Mouse (Mus musculus): ENCODE data around the gene Immp2l. TPM values are rescaled to one million over a fixed set of nuclear protein-coding genes. Genes with fewer than 3 reads are reported as not detected.
A peak's percentile ranks its signal among the peaks of the same experiment; 100 is the strongest.

The Immp2l gene
- total and polyA plus RNA-seq, 2 experiments: 35.8 to 133 TPM

DNA sequence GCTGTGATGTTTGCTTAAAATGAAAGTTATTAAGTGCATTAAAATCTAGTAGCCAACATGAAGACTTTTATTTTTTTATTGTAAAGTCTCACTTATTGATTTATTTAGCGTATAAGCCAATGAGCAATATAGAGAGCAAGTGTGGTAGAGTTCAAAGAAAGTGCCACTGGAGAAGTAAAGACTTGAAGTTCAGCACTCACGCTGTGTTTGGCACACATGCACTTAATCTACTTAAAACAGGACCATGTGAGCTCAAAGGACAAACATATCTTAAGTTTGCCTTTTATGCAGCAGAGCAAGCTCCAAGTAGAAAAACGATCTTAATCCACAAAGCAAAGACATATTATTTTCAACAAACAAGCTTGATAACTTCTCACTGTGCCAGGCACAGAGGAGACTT, 533.9 kb downstream of the Immp2l start:
- Histone ChIP-seq H3K9ac (ENCODE audit: low read depth, low read length) (no peak overlapping the region), H3K4me1 (ENCODE audit: control insufficient read depth, insufficient read depth, low read length) (no peaks in the 10 kb centered on the region; the same call in 1 of the 2 replicates), H3K36me3 (ENCODE audit: control insufficient read depth, insufficient read depth, low read length) (no peaks in the 10 kb centered on the region), H3K4me3 (ENCODE audit: insufficient read depth, low read depth, low read length) (no peak overlapping the region), H3K79me2 (ENCODE audit: control insufficient read depth, insufficient read depth, low read length) (no peaks in the 10 kb centered on the region), H3K27me3 (ENCODE audit: control insufficient read depth, insufficient read depth, low read length) (no peaks in the 10 kb centered on the region), H3K27ac (replicated peaks; ENCODE audit: insufficient read depth, low read depth, low read length) (no peak overlapping the region)
- TF ChIP-seq CTCF (IDR thresholded peaks at IDR 0.05; ENCODE audit: low read depth, low read length) (no peak), POLR2A (IDR thresholded peaks at IDR 0.05; ENCODE audit: extremely low read depth, insufficient read depth, low read length) (no peak)
- no peak for DNase-seq (ENCODE audit: extremely low read depth, low read depth, low spot score)
- 71% methylated on average over 3 of the region's 3 CpGs for WGBS

DNA sequence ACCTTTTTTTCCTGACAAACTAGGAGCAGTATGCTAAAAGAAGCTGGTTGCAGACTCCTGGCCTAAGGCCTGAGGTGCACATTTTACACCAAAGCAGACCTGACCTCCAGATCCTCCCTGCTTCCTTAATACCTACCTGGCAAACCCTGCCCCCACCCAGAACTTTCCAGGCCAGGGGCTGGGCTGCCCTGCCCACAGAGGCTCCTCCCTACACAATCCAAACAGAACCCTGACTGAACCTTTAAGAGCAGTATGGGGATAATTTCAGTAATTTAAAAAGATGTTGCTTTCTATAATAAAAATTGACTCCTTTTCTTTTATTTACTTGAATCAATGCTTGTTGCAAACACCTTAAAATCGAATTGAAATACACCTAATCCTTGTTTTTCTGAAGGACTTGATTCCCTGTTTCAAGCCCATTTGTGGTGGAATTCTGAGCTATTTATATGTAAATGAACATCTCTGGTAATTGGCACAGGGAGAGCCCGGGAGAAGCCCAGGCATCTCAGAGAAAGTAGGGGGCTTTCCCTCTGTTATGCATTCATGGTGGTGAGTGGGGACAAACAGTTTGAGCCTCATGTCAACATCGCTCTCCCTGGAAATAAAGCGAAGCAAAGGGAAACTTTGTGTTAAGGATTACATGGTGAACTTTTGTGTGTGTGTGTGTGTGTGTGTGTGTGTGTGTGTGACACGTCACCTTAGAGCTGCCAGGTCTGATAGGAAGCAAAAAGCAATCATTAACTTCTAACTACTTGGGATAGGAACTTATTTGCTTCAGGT, 535.3 kb downstream of the Immp2l start:
- Histone ChIP-seq H3K79me2 (ENCODE audit: control insufficient read depth, insufficient read depth, low read length) (no peaks in the 10 kb centered on the region), H3K9ac (ENCODE audit: low read depth, low read length) (no peak overlapping the region), H3K27ac (replicated peaks; ENCODE audit: insufficient read depth, low read depth, low read length) (no peak overlapping the region), H3K27me3 (ENCODE audit: control insufficient read depth, insufficient read depth, low read length) (no peaks in the 10 kb centered on the region), H3K4me1 (ENCODE audit: control insufficient read depth, insufficient read depth, low read length) (no peaks in the 10 kb centered on the region; the same call in 1 of the 2 replicates), H3K4me3 (ENCODE audit: insufficient read depth, low read depth, low read length) (no peak overlapping the region), H3K36me3 (ENCODE audit: control insufficient read depth, insufficient read depth, low read length) (no peaks in the 10 kb centered on the region)
- peak; percentile 15 for DNase-seq (ENCODE audit: extremely low read depth, low read depth, low spot score)
- no peak for TF ChIP-seq CTCF (IDR thresholded peaks at IDR 0.05; ENCODE audit: low read depth, low read length)
- no peak for TF ChIP-seq POLR2A (IDR thresholded peaks at IDR 0.05; ENCODE audit: extremely low read depth, insufficient read depth, low read length)
- WGBS: 58% methylated on average over 5 of the region's 5 CpGs

DNA sequence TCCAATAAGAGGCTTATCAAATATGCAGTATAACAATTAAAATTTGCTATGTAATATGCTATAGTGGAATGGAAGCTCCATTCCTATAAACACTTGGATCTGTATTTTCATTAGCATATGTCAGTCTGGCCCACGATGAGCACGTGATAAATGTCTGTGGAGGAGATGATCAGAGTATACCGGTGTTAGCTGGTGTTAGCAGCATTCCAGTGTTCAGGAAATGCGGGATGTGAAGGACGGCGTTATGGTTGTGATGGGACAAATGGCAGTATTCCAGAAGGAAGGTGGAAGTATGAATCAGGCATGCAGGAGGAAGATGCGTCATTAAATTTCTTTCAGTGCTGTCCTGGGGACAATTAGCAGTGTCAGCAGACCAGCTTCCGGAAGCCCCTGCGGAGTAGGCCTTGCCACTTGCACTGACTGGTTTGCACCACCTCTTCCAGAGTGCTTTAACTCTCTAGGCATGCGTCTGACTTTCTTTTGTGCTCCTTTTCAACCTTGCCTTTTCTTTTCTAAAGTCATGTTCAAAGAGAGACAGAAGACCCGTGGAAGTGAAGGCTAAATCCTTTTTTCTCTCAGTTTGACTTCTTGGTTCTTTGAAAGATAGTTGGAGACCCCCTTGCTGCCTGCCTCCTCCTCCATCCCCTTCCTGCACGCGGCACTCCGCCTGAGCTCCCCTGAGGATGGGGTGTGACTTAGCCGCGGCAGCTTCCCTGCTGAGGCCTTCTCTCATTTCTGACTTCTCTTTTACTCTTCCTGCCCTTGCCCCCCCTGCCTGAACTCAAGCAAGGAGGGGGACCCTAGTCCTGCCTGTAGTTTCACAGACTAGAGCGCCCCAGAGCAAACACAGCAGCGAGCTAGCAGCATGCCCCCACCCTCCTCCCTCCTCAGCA, 541.9 kb downstream of the Immp2l start:
- DNase-seq (ENCODE audit: extremely low read depth, low read depth, low spot score): no peak
- no peak overlapping the region for H3K4me3 ChIP-seq (ENCODE audit: insufficient read depth, low read depth, low read length)
- H3K4me1 ChIP-seq (ENCODE audit: control insufficient read depth, insufficient read depth, low read length): no peaks in the 10 kb centered on the region
- TF ChIP-seq CTCF (IDR thresholded peaks at IDR 0.05; ENCODE audit: low read depth, low read length) (no peak), POLR2A (IDR thresholded peaks at IDR 0.05; ENCODE audit: extremely low read depth, insufficient read depth, low read length) (no peak)
- 44% methylated on average over 18 of the region's 18 CpGs for WGBS
- H3K27ac ChIP-seq (replicated peaks; ENCODE audit: insufficient read depth, low read depth, low read length): no peak overlapping the region
- H3K36me3 ChIP-seq (ENCODE audit: control insufficient read depth, insufficient read depth, low read length): no peaks in the 10 kb centered on the region
- H3K79me2 ChIP-seq (ENCODE audit: control insufficient read depth, insufficient read depth, low read length): no peaks in the 10 kb centered on the region
- no peak overlapping the region for H3K9ac ChIP-seq (ENCODE audit: low read depth, low read length)
- no peaks in the 10 kb centered on the region for H3K27me3 ChIP-seq (ENCODE audit: control insufficient read depth, insufficient read depth, low read length)

DNA sequence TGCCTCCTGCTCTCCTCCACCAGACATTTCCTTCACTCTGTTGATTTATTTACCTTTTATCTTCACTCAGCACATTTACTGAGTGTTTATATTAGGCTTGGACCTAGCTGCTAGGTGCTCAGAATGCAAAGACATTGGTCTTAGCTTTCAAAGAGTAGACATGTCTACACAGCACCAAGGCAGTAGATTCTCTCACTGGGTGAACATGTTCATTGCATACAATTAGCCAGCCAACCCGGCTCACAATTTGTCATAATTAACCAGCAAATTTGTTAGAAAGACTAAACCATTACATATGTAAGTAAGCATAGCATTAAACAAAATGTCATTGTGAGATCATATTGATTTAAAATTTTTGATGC, 542.5 kb downstream of the Immp2l start:
- H3K36me3 ChIP-seq (ENCODE audit: control insufficient read depth, insufficient read depth, low read length): no peaks in the 10 kb centered on the region
- H3K9ac ChIP-seq (ENCODE audit: low read depth, low read length): no peak overlapping the region

DNA sequence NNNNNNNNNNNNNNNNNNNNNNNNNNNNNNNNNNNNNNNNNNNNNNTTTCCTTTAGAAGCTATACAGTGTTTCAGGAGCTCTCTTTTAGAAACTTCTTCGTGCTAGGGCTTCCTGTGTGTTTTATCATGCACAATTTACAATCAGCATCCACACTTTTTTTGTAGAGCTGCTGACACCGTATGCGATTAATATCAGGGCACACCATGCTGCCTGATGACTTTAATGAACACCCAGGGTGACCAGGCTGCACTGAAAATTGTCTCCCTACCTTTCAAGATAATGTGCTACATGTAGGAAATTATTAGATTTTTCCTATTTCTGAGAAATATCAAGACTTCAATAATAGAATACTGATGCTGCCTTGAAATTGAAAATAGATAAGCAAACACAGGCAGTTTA, 549.9 kb downstream of the Immp2l start:
- no peaks in the 10 kb centered on the region for H3K27me3 ChIP-seq (ENCODE audit: control insufficient read depth, insufficient read depth, low read length)

More for the DNA sequence above, 542.5 kb downstream of the Immp2l start:
- no peak for TF ChIP-seq CTCF (IDR thresholded peaks at IDR 0.05; ENCODE audit: low read depth, low read length)
- no peak for TF ChIP-seq POLR2A (IDR thresholded peaks at IDR 0.05; ENCODE audit: extremely low read depth, insufficient read depth, low read length)
- H3K79me2 ChIP-seq (ENCODE audit: control insufficient read depth, insufficient read depth, low read length): no peaks in the 10 kb centered on the region
- H3K27ac ChIP-seq (replicated peaks; ENCODE audit: insufficient read depth, low read depth, low read length): no peak overlapping the region
- H3K4me1 ChIP-seq (ENCODE audit: control insufficient read depth, insufficient read depth, low read length): no peaks in the 10 kb centered on the region
- DNase-seq (ENCODE audit: extremely low read depth, low read depth, low spot score): no peak
- whole genome bisulfite sequencing: 47% methylated on average over 1 of the region's 1 CpGs
- H3K4me3 ChIP-seq (ENCODE audit: insufficient read depth, low read depth, low read length): no peak overlapping the region
- H3K27me3 ChIP-seq (ENCODE audit: control insufficient read depth, insufficient read depth, low read length): no peaks in the 10 kb centered on the region

More for the DNA sequence above, 549.9 kb downstream of the Immp2l start:
- H3K4me3 ChIP-seq (ENCODE audit: insufficient read depth, low read depth, low read length): no peak overlapping the region
- H3K79me2 ChIP-seq (ENCODE audit: control insufficient read depth, insufficient read depth, low read length): no peaks in the 10 kb centered on the region
- H3K36me3 ChIP-seq (ENCODE audit: control insufficient read depth, insufficient read depth, low read length): no peaks in the 10 kb centered on the region
- TF ChIP-seq CTCF (IDR thresholded peaks at IDR 0.05; ENCODE audit: low read depth, low read length): no peak
- TF ChIP-seq POLR2A (IDR thresholded peaks at IDR 0.05; ENCODE audit: extremely low read depth, insufficient read depth, low read length): no peak
- H3K9ac ChIP-seq (ENCODE audit: low read depth, low read length): no peak overlapping the region
- H3K27ac ChIP-seq (replicated peaks; ENCODE audit: insufficient read depth, low read depth, low read length): no peak overlapping the region
- no peak for DNase-seq (ENCODE audit: extremely low read depth, low read depth, low spot score)
- WGBS: 48% methylated on average over 3 of the region's 3 CpGs
- H3K4me1 ChIP-seq (ENCODE audit: control insufficient read depth, insufficient read depth, low read length): no peaks in the 10 kb centered on the region

Measured in liver, adult 2 months (tissue).